Mouse (Mus musculus) left cerebral cortex, postnatal 25 days (tissue): Measurements from ENCODE around the gene C2cd3. TPM values are rescaled to one million over a fixed set of nuclear protein-coding genes. Genes with fewer than 3 reads are reported as not detected.
"Not testable (repeated sequence)": the region's sequence is repeated elsewhere in the genome, so short reads cannot be mapped to it uniquely, and the experiment has no call there.

ENCODE experiments used
- DNase-seq, 2 experiments: peaks; one replicate each; pipeline ENCODE4 v3.0.0; 2022; ENCODE audit warnings: low spot score in 2 of 2, mixed read lengths in 1 of 2
- intact Hi-C: fragments of 180-260 bp; cut with DNase I; formaldehyde crosslinking; loops from one replicate; pipeline ENCODE4 v1.15.1; 2025
- total RNA-seq, 2 experiments: library from RNA; stranded (reverse); gene quantifications; 2 replicates each; pipeline ENCODE4 v1.2.3; 2021

The C2cd3 gene
- total RNA-seq, 2 experiments from 2014 or later = 20.4 to 21.5 TPM

GRCm38 (mm10) chr7:100465656-100466309 lies 93.8 kb downstream of the C2cd3 start:
- intact Hi-C loops = no loop called here

GRCm38 (mm10) chr7:100466781-100467510 lies 94.9 kb downstream of the C2cd3 start:
- intact Hi-C loops = no loop called here
- DNase-seq = no peak

More at GRCm38 (mm10) chr7:100465656-100466309, 93.8 kb downstream of the C2cd3 start:
- no peak for DNase-seq

- DNase-seq = no peak
- intact Hi-C loops = no loop called here
These were observed 96.7 kb downstream of the C2cd3 start for GRCm38 (mm10) chr7:100468761-100469160.

- intact Hi-C loops = no loop called here
- DNase-seq = no peak
These were observed 97.5 kb downstream of the C2cd3 start for GRCm38 (mm10) chr7:100469502-100469901.

- intact Hi-C loops = no loop called here
- DNase-seq = no peak
These were observed 98.9 kb downstream of the C2cd3 start for GRCm38 (mm10) chr7:100470796-100471406.

GRCm38 (mm10) chr7:100471407-100471797 lies 99.4 kb downstream of the C2cd3 start:
- intact Hi-C loops = no loop called here
- DNase-seq = no peak

- intact Hi-C loops = no loop called here
- no peak for DNase-seq
These were observed 100.7 kb downstream of the C2cd3 start, which contains the start of gene Ucp3 for GRCm38 (mm10) chr7:100472777-100473176. Ucp3 (plus strand) TSS chr7:100472990.

- DNase-seq = no peak
- intact Hi-C loops = no loop called here
These were observed 101.9 kb downstream of the C2cd3 start for GRCm38 (mm10) chr7:100473846-100474454.

GRCm38 (mm10) chr7:100474680-100475079 lies 102.6 kb downstream of the C2cd3 start:
- intact Hi-C loops = no loop called here
- no peak for DNase-seq

- intact Hi-C loops = no loop called here
- no peak for DNase-seq
These were observed 107.2 kb downstream of the C2cd3 start for GRCm38 (mm10) chr7:100479100-100479822.

- no peak for DNase-seq
- intact Hi-C loops = no loop called here
These were observed 107.8 kb downstream of the C2cd3 start for GRCm38 (mm10) chr7:100479823-100480164.

- intact Hi-C loops = no loop called here
- no peak for DNase-seq
These were observed 108.1 kb downstream of the C2cd3 start for GRCm38 (mm10) chr7:100480175-100480574.

GRCm38 (mm10) chr7:100482046-100482445 lies 110.0 kb downstream of the C2cd3 start:
- DNase-seq, intact Hi-C loops: not testable (repeated sequence)

- peak in 1 of 2 experiments; percentile 46 for DNase-seq
These were observed 112.5 kb downstream of the C2cd3 start for GRCm38 (mm10) chr7:100484493-100484892.

GRCm38 (mm10) chr7:100487301-100487700 lies 115.3 kb downstream of the C2cd3 start:
- intact Hi-C loops = no loop called here
- DNase-seq = no peak

More at GRCm38 (mm10) chr7:100484493-100484892, 112.5 kb downstream of the C2cd3 start:
- intact Hi-C loops = no loop called here

GRCm38 (mm10) chr7:100488474-100489048 lies 116.5 kb downstream of the C2cd3 start:
- intact Hi-C loops = no loop called here
- no peak for DNase-seq

- DNase-seq = no peak
- intact Hi-C loops = no loop called here
These were observed 120.5 kb downstream of the C2cd3 start for GRCm38 (mm10) chr7:100492391-100493116.

GRCm38 (mm10) chr7:100493117-100493483 lies 121.1 kb downstream of the C2cd3 start, which contains the start of gene Ucp2:
Ucp2 (plus strand) TSS chr7:100493337.
- intact Hi-C loops = no loop called here
- DNase-seq = peak; percentile 57 to 58
